Mouse (Mus musculus) bone marrow, adult 2 months (tissue): ENCODE measurements around the gene Mtrf1l.

Experiments
- CTCF ChIP-seq: fragments of 200-500 bp; IDR thresholded peaks from 2 replicates; pipeline ENCODE4 v1.5.1; 2011; ENCODE audit warnings: low read length, control low read depth; ENCODE audit not compliant: control insufficient read depth, insufficient read depth
- POLR2A ChIP-seq: fragments of 200-500 bp; IDR thresholded peaks from 2 replicates; pipeline ENCODE4 v1.6.1; 2011; ENCODE audit warnings: low read depth, mild to moderate bottlenecking, control low read depth, low read length, borderline replicate concordance; ENCODE audit not compliant: control insufficient read depth

DNA sequence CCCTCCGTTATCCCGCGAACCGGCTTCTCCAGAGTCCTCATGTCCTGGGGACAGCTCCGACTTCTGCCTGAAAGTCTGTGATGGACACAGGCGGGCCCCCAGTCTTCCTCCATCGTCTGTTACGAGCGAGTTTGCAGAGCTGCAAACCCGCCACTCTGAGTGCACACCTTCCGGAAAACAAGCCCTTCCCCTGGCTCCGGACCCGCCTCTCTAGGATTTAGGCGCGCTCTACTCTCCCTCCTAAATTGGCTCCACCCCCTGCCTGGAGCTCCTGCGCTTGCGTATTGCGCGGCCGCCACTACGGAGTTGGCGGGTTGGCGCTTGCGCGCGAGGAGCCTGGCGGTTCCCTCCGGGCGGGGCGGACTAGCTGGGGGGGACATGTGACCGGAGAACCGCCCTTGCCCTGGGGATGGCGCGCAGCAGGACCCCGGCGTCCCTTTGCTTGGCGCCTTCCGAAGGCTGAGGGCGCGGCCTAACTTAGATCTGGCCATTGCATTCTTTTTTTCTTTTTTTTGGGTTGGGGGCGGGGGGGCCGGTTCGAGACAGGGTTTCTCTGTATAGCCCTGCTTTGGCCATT, 17.9 kb downstream of the Mtrf1l start:
- peak; percentile 89 for TF ChIP-seq POLR2A
- no peak for TF ChIP-seq CTCF
